Mouse (Mus musculus) megakaryocyte, embryonic 14.5 days (primary cell): ENCODE measurements around the gene Specc1.

Experiments used
- FLI1 ChIP-seq: IDR thresholded peaks from 2 replicates; pipeline ENCODE4 v1.6.1; 2012; ENCODE audit warnings: low read length, inconsistent platforms, mixed read lengths
- GATA1 ChIP-seq: IDR thresholded peaks from 3 replicates; pipeline ENCODE4 v1.6.1; 2012; ENCODE audit warnings: mixed read lengths, low read length, inconsistent platforms, borderline replicate concordance

GRCm38 (mm10) chr11:62024234-62024601 is 67.7 kb downstream of the Specc1 start:
- no peak for TF ChIP-seq GATA1
- no peak for TF ChIP-seq FLI1
